Mouse (Mus musculus): Measurements from ENCODE around the gene Gfm1. TPM values are rescaled to one million over a fixed set of nuclear protein-coding genes. Genes with fewer than 3 reads are reported as not detected.

The Gfm1 gene
- polyA plus RNA-seq, 1 experiment from 2014 or later, result 35.6 TPM

GRCm38 (mm10) chr3:67490156-67490555, 60.3 kb downstream of the Gfm1 start:
- no peaks in the 10 kb centered on the region for H3K36me3 ChIP-seq (replicated peaks; ENCODE audit: control insufficient read depth, insufficient read depth)
- H3K27me3 ChIP-seq (ENCODE audit: control insufficient read depth, insufficient read depth, low read length), result no peaks in the 10 kb centered on the region
- no peak overlapping the region for H3K9ac ChIP-seq
- H3K9me3 ChIP-seq (ENCODE audit: control insufficient read depth, low read length), result no peaks in the 10 kb centered on the region
- H3K4me1 ChIP-seq (replicated peaks; ENCODE audit: control insufficient read depth, insufficient read depth, low read length), result no peaks in the 10 kb centered on the region
- H3K4me2 ChIP-seq (replicated peaks), result no peak overlapping the region
- H3K4me3 ChIP-seq (replicated peaks; ENCODE audit: low read length), result no peak overlapping the region
- DNase-seq (ENCODE audit: low spot score) (no peak), ATAC-seq (ENCODE audit: low FRiP score) (no peak)
- no peak overlapping the region for H3K27ac ChIP-seq
- 61% methylated on average over 4 of the region's 4 CpGs for WGBS

GRCm38 (mm10) chr3:67492086-67492869, 62.4 kb downstream of the Gfm1 start:
- H3K27ac ChIP-seq, result no peak overlapping the region
- DNase-seq (ENCODE audit: low spot score) (no peak), ATAC-seq (ENCODE audit: low FRiP score) (no peak)
- no peak overlapping the region for H3K4me3 ChIP-seq (replicated peaks; ENCODE audit: low read length)
- no peak overlapping the region for H3K9ac ChIP-seq
- no peaks in the 10 kb centered on the region for H3K27me3 ChIP-seq (ENCODE audit: control insufficient read depth, insufficient read depth, low read length)
- 83% methylated on average over 8 of the region's 8 CpGs for WGBS
- no peak overlapping the region for H3K4me2 ChIP-seq (replicated peaks)
- no peaks in the 10 kb centered on the region for H3K9me3 ChIP-seq (ENCODE audit: control insufficient read depth, low read length)
- no peaks in the 10 kb centered on the region for H3K4me1 ChIP-seq (replicated peaks; ENCODE audit: control insufficient read depth, insufficient read depth, low read length)
- no peaks in the 10 kb centered on the region for H3K36me3 ChIP-seq (replicated peaks; ENCODE audit: control insufficient read depth, insufficient read depth)

GRCm38 (mm10) chr3:67493132-67493531, 63.2 kb downstream of the Gfm1 start:
- 90% methylated on average over 8 of the region's 8 CpGs for WGBS
- ATAC-seq (ENCODE audit: low FRiP score) (no peak), DNase-seq (ENCODE audit: low spot score) (no peak)
- Histone ChIP-seq H3K4me2 (replicated peaks) (no peak overlapping the region), H3K27me3 (ENCODE audit: control insufficient read depth, insufficient read depth, low read length) (no peaks in the 10 kb centered on the region), H3K9ac (no peak overlapping the region), H3K4me3 (replicated peaks; ENCODE audit: low read length) (no peak overlapping the region), H3K9me3 (ENCODE audit: control insufficient read depth, low read length) (no peaks in the 10 kb centered on the region), H3K36me3 (replicated peaks; ENCODE audit: control insufficient read depth, insufficient read depth) (no peaks in the 10 kb centered on the region), H3K4me1 (replicated peaks; ENCODE audit: control insufficient read depth, insufficient read depth, low read length) (no peaks in the 10 kb centered on the region), H3K27ac (no peak overlapping the region)

GRCm38 (mm10) chr3:67496310-67496709, 66.4 kb downstream of the Gfm1 start:
- Histone ChIP-seq H3K36me3 (replicated peaks; ENCODE audit: control insufficient read depth, insufficient read depth) (no peaks in the 10 kb centered on the region), H3K9me3 (ENCODE audit: control insufficient read depth, low read length) (no peaks in the 10 kb centered on the region), H3K27ac (no peak overlapping the region), H3K4me1 (replicated peaks; ENCODE audit: control insufficient read depth, insufficient read depth, low read length) (no peaks in the 10 kb centered on the region), H3K4me3 (replicated peaks; ENCODE audit: low read length) (no peak overlapping the region), H3K27me3 (ENCODE audit: control insufficient read depth, insufficient read depth, low read length) (no peaks in the 10 kb centered on the region), H3K4me2 (replicated peaks) (no peak overlapping the region), H3K9ac (no peak overlapping the region)
- ATAC-seq (ENCODE audit: low FRiP score), result no peak
- DNase-seq (ENCODE audit: low spot score), result no peak
- WGBS, result 86% methylated on average over 10 of the region's 10 CpGs

GRCm38 (mm10) chr3:67497998-67498397, 68.1 kb downstream of the Gfm1 start:
- no peak overlapping the region for H3K27ac ChIP-seq
- 94% methylated on average over 2 of the region's 2 CpGs for WGBS
- H3K4me3 ChIP-seq (replicated peaks; ENCODE audit: low read length), result no peak overlapping the region
- no peaks in the 10 kb centered on the region for H3K27me3 ChIP-seq (ENCODE audit: control insufficient read depth, insufficient read depth, low read length)
- ATAC-seq (ENCODE audit: low FRiP score) (no peak), DNase-seq (ENCODE audit: low spot score) (no peak)
- H3K4me1 ChIP-seq (replicated peaks; ENCODE audit: control insufficient read depth, insufficient read depth, low read length), result no peaks in the 10 kb centered on the region
- H3K4me2 ChIP-seq (replicated peaks), result no peak overlapping the region
- H3K36me3 ChIP-seq (replicated peaks; ENCODE audit: control insufficient read depth, insufficient read depth), result no peaks in the 10 kb centered on the region
- H3K9ac ChIP-seq, result no peak overlapping the region
- no peaks in the 10 kb centered on the region for H3K9me3 ChIP-seq (ENCODE audit: control insufficient read depth, low read length)

GRCm38 (mm10) chr3:67498773-67499405, 69.0 kb downstream of the Gfm1 start:
- WGBS, result 90% methylated on average over 8 of the region's 8 CpGs
- Histone ChIP-seq H3K9ac (no peak overlapping the region), H3K9me3 (ENCODE audit: control insufficient read depth, low read length) (no peaks in the 10 kb centered on the region), H3K36me3 (replicated peaks; ENCODE audit: control insufficient read depth, insufficient read depth) (no peaks in the 10 kb centered on the region), H3K27ac (no peak overlapping the region), H3K4me2 (replicated peaks) (no peak overlapping the region), H3K4me3 (replicated peaks; ENCODE audit: low read length) (no peak overlapping the region), H3K4me1 (replicated peaks; ENCODE audit: control insufficient read depth, insufficient read depth, low read length) (no peaks in the 10 kb centered on the region), H3K27me3 (ENCODE audit: control insufficient read depth, insufficient read depth, low read length) (no peaks in the 10 kb centered on the region)
- ATAC-seq (ENCODE audit: low FRiP score) (no peak), DNase-seq (ENCODE audit: low spot score) (no peak)

GRCm38 (mm10) chr3:67499406-67499791, 69.5 kb downstream of the Gfm1 start:
- H3K4me1 ChIP-seq (replicated peaks; ENCODE audit: control insufficient read depth, insufficient read depth, low read length), result no peaks in the 10 kb centered on the region
- no peak overlapping the region for H3K9ac ChIP-seq
- WGBS, result 95% methylated on average over 4 of the region's 4 CpGs
- H3K9me3 ChIP-seq (ENCODE audit: control insufficient read depth, low read length), result no peaks in the 10 kb centered on the region
- DNase-seq (ENCODE audit: low spot score), result no peak
- no peak for ATAC-seq (ENCODE audit: low FRiP score)
- H3K36me3 ChIP-seq (replicated peaks; ENCODE audit: control insufficient read depth, insufficient read depth), result no peaks in the 10 kb centered on the region
- H3K4me3 ChIP-seq (replicated peaks; ENCODE audit: low read length), result no peak overlapping the region
- no peaks in the 10 kb centered on the region for H3K27me3 ChIP-seq (ENCODE audit: control insufficient read depth, insufficient read depth, low read length)
- no peak overlapping the region for H3K27ac ChIP-seq
- H3K4me2 ChIP-seq (replicated peaks), result no peak overlapping the region

- no peak overlapping the region for H3K4me2 ChIP-seq (replicated peaks)
- ATAC-seq (ENCODE audit: low FRiP score) (no peak), DNase-seq (ENCODE audit: low spot score) (no peak)
- 2% methylated on average over 3 of the region's 3 CpGs for WGBS
- H3K27ac ChIP-seq, result no peak overlapping the region
- no peak overlapping the region for H3K9ac ChIP-seq
- H3K27me3 ChIP-seq (ENCODE audit: control insufficient read depth, insufficient read depth, low read length), result no peaks in the 10 kb centered on the region
- H3K4me1 ChIP-seq (replicated peaks; ENCODE audit: control insufficient read depth, insufficient read depth, low read length), result no peaks in the 10 kb centered on the region
- H3K36me3 ChIP-seq (replicated peaks; ENCODE audit: control insufficient read depth, insufficient read depth), result no peaks in the 10 kb centered on the region
- H3K9me3 ChIP-seq (ENCODE audit: control insufficient read depth, low read length), result no peaks in the 10 kb centered on the region
- no peak overlapping the region for H3K4me3 ChIP-seq (replicated peaks; ENCODE audit: low read length)
Measured at GRCm38 (mm10) chr3:67503878-67504277, 74.0 kb downstream of the Gfm1 start.

GRCm38 (mm10) chr3:67505286-67505685, 75.4 kb downstream of the Gfm1 start:
- Histone ChIP-seq H3K27ac (no peak overlapping the region), H3K9ac (no peak overlapping the region), H3K9me3 (ENCODE audit: control insufficient read depth, low read length) (no peaks in the 10 kb centered on the region), H3K4me3 (replicated peaks; ENCODE audit: low read length) (no peak overlapping the region), H3K4me1 (replicated peaks; ENCODE audit: control insufficient read depth, insufficient read depth, low read length) (no peaks in the 10 kb centered on the region), H3K27me3 (ENCODE audit: control insufficient read depth, insufficient read depth, low read length) (no peaks in the 10 kb centered on the region), H3K4me2 (replicated peaks) (no peak overlapping the region), H3K36me3 (replicated peaks; ENCODE audit: control insufficient read depth, insufficient read depth) (no peaks in the 10 kb centered on the region)
- ATAC-seq (ENCODE audit: low FRiP score) (no peak), DNase-seq (ENCODE audit: low spot score) (no peak)
- WGBS, result 87% methylated on average over 2 of the region's 2 CpGs
